Mouse (Mus musculus) right cerebral cortex, adult 18-20 months (tissue): ENCODE data around the gene Mtmr4.

Experiments
- DNase-seq: peaks from one replicate; pipeline ENCODE4 v3.0.0; 2022; ENCODE audit warnings: mixed read lengths

The Mtmr4 gene

GRCm38 (mm10) chr11:87615952-87616351 is 24.0 kb downstream of the Mtmr4 start:
- DNase-seq = no peak

- DNase-seq = no peak
Observed at GRCm38 (mm10) chr11:87616790-87617474, 25.0 kb downstream of the Mtmr4 start, which contains the start of gene Hsf5. Gene Hsf5 (plus strand): TSS chr11:87617164.

GRCm38 (mm10) chr11:87617606-87618005 is 25.6 kb downstream of the Mtmr4 start:
- no peak for DNase-seq

- DNase-seq = no peak
Observed at GRCm38 (mm10) chr11:87623160-87623559, 31.2 kb downstream of the Mtmr4 start.

- DNase-seq = no peak
Observed at GRCm38 (mm10) chr11:87629859-87630258, 37.9 kb downstream of the Mtmr4 start.

- DNase-seq = no peak
Observed at GRCm38 (mm10) chr11:87638793-87639192, 46.8 kb downstream of the Mtmr4 start.

- no peak for DNase-seq
Observed at GRCm38 (mm10) chr11:87639206-87639605, 47.2 kb downstream of the Mtmr4 start.

- no peak for DNase-seq
Observed at GRCm38 (mm10) chr11:87642865-87643264, 50.9 kb downstream of the Mtmr4 start.

- DNase-seq = no peak
Observed at GRCm38 (mm10) chr11:87654693-87655092, 62.7 kb downstream of the Mtmr4 start.

- DNase-seq = no peak
Observed at GRCm38 (mm10) chr11:87659216-87659615, 67.3 kb downstream of the Mtmr4 start.

- peak; percentile 87 for DNase-seq
Observed at GRCm38 (mm10) chr11:87662407-87662806, 70.4 kb downstream of the Mtmr4 start, which contains the start of gene Rnf43. Gene Rnf43 (plus strand): TSS chr11:87662722.

- DNase-seq = no peak
Observed at GRCm38 (mm10) chr11:87662822-87663221, 70.9 kb downstream of the Mtmr4 start.

GRCm38 (mm10) chr11:87663948-87664347 is 72.0 kb downstream of the Mtmr4 start:
- DNase-seq = no peak

GRCm38 (mm10) chr11:87664521-87664920 is 72.6 kb downstream of the Mtmr4 start:
- DNase-seq = no peak

GRCm38 (mm10) chr11:87665224-87665623 is 73.3 kb downstream of the Mtmr4 start:
- DNase-seq = no peak

- no peak for DNase-seq
Observed at GRCm38 (mm10) chr11:87665658-87666057, 73.7 kb downstream of the Mtmr4 start.
